Mouse (Mus musculus): Measurements from ENCODE around the gene Tfap2c. TPM values are rescaled to one million over a fixed set of nuclear protein-coding genes. Genes with fewer than 3 reads are reported as not detected.
A peak's percentile ranks its signal among the peaks of the same experiment; 100 is the strongest.

The Tfap2c gene
- polyA plus RNA-seq, 1 experiment = 0.11 TPM

- H3K4me1 ChIP-seq (ENCODE audit: control insufficient read depth, insufficient read depth, low read length) = peaks cover 5% of the 10 kb centered on the region
- no peaks in the 10 kb centered on the region for H3K36me3 ChIP-seq (ENCODE audit: control insufficient read depth, insufficient read depth, low read length)
- H3K27me3 ChIP-seq (ENCODE audit: control insufficient read depth, insufficient read depth, low read length) = no peaks in the 10 kb centered on the region
- TF ChIP-seq POLR2A (IDR thresholded peaks at IDR 0.05; ENCODE audit: control insufficient read depth, low read depth, low read length) (no peak), CTCF (IDR thresholded peaks at IDR 0.05; ENCODE audit: control insufficient read depth, insufficient read depth, insufficient replicate concordance, low read depth, low read length) (no peak)
- H3K4me3 ChIP-seq (ENCODE audit: control insufficient read depth, low read depth, low read length) = no peak overlapping the region
- no peak overlapping the region for H3K27ac ChIP-seq (ENCODE audit: control insufficient read depth, insufficient read depth, low read depth, low read length)
These were observed 44.9 kb downstream of the Tfap2c start for GRCm38 (mm10) chr2:172594326-172594725.

GRCm38 (mm10) chr2:172597056-172597455, 47.7 kb downstream of the Tfap2c start:
- no peak overlapping the region for H3K4me3 ChIP-seq (ENCODE audit: control insufficient read depth, low read depth, low read length)
- H3K36me3 ChIP-seq (ENCODE audit: control insufficient read depth, insufficient read depth, low read length) = no peaks in the 10 kb centered on the region
- H3K27ac ChIP-seq (ENCODE audit: control insufficient read depth, insufficient read depth, low read depth, low read length) = no peak overlapping the region
- no peak for TF ChIP-seq CTCF (IDR thresholded peaks at IDR 0.05; ENCODE audit: control insufficient read depth, insufficient read depth, insufficient replicate concordance, low read depth, low read length)
- TF ChIP-seq POLR2A (IDR thresholded peaks at IDR 0.05; ENCODE audit: control insufficient read depth, low read depth, low read length) = no peak
- no peaks in the 10 kb centered on the region for H3K4me1 ChIP-seq (ENCODE audit: control insufficient read depth, insufficient read depth, low read length)
- no peaks in the 10 kb centered on the region for H3K27me3 ChIP-seq (ENCODE audit: control insufficient read depth, insufficient read depth, low read length)

GRCm38 (mm10) chr2:172597881-172598280, 48.5 kb downstream of the Tfap2c start:
- no peaks in the 10 kb centered on the region for H3K4me1 ChIP-seq (ENCODE audit: control insufficient read depth, insufficient read depth, low read length)
- no peak overlapping the region for H3K4me3 ChIP-seq (ENCODE audit: control insufficient read depth, low read depth, low read length)
- TF ChIP-seq POLR2A (IDR thresholded peaks at IDR 0.05; ENCODE audit: control insufficient read depth, low read depth, low read length) (no peak), CTCF (IDR thresholded peaks at IDR 0.05; ENCODE audit: control insufficient read depth, insufficient read depth, insufficient replicate concordance, low read depth, low read length) (no peak)
- no peaks in the 10 kb centered on the region for H3K36me3 ChIP-seq (ENCODE audit: control insufficient read depth, insufficient read depth, low read length)
- H3K27me3 ChIP-seq (ENCODE audit: control insufficient read depth, insufficient read depth, low read length) = no peaks in the 10 kb centered on the region
- H3K27ac ChIP-seq (ENCODE audit: control insufficient read depth, insufficient read depth, low read depth, low read length) = no peak overlapping the region

- Histone ChIP-seq H3K4me3 (ENCODE audit: control insufficient read depth, low read depth, low read length) (no peak overlapping the region), H3K27me3 (ENCODE audit: control insufficient read depth, insufficient read depth, low read length) (no peaks in the 10 kb centered on the region), H3K27ac (ENCODE audit: control insufficient read depth, insufficient read depth, low read depth, low read length) (no peak overlapping the region), H3K4me1 (ENCODE audit: control insufficient read depth, insufficient read depth, low read length) (peaks cover 4% of the 10 kb centered on the region), H3K36me3 (ENCODE audit: control insufficient read depth, insufficient read depth, low read length) (no peaks in the 10 kb centered on the region)
- TF ChIP-seq POLR2A (IDR thresholded peaks at IDR 0.05; ENCODE audit: control insufficient read depth, low read depth, low read length) (no peak), CTCF (IDR thresholded peaks at IDR 0.05; ENCODE audit: control insufficient read depth, insufficient read depth, insufficient replicate concordance, low read depth, low read length) (no peak)
These were observed 55.2 kb downstream of the Tfap2c start for GRCm38 (mm10) chr2:172604625-172605024.

GRCm38 (mm10) chr2:172605642-172606041, 56.2 kb downstream of the Tfap2c start:
- no peaks in the 10 kb centered on the region for H3K36me3 ChIP-seq (ENCODE audit: control insufficient read depth, insufficient read depth, low read length)
- H3K27me3 ChIP-seq (ENCODE audit: control insufficient read depth, insufficient read depth, low read length) = no peaks in the 10 kb centered on the region
- H3K4me3 ChIP-seq (ENCODE audit: control insufficient read depth, low read depth, low read length) = no peak overlapping the region
- TF ChIP-seq CTCF (IDR thresholded peaks at IDR 0.05; ENCODE audit: control insufficient read depth, insufficient read depth, insufficient replicate concordance, low read depth, low read length) = no peak
- H3K4me1 ChIP-seq (ENCODE audit: control insufficient read depth, insufficient read depth, low read length) = peaks cover 4% of the 10 kb centered on the region
- no peak overlapping the region for H3K27ac ChIP-seq (ENCODE audit: control insufficient read depth, insufficient read depth, low read depth, low read length)

- Histone ChIP-seq H3K4me3 (ENCODE audit: control insufficient read depth, low read depth, low read length) (peak overlapping the region; percentile 77), H3K27ac (ENCODE audit: control insufficient read depth, insufficient read depth, low read depth, low read length) (no peak overlapping the region), H3K36me3 (ENCODE audit: control insufficient read depth, insufficient read depth, low read length) (no peaks in the 10 kb centered on the region), H3K4me1 (ENCODE audit: control insufficient read depth, insufficient read depth, low read length) (peaks cover 4% of the 10 kb centered on the region), H3K27me3 (ENCODE audit: control insufficient read depth, insufficient read depth, low read length) (no peaks in the 10 kb centered on the region)
- no peak for TF ChIP-seq CTCF (IDR thresholded peaks at IDR 0.05; ENCODE audit: control insufficient read depth, insufficient read depth, insufficient replicate concordance, low read depth, low read length)
- TF ChIP-seq POLR2A (IDR thresholded peaks at IDR 0.05; ENCODE audit: control insufficient read depth, low read depth, low read length) = no peak
These were observed 58.3 kb downstream of the Tfap2c start for GRCm38 (mm10) chr2:172607710-172608109.

Other genes starting within 250 kb of the Tfap2c start
- 6.8 and 7.9 TPM in 2 replicates for gene Fam210b, start 204.0 kb upstream of the Tfap2c start, polyA plus RNA-seq (2012; rRNA removed)
- gene Aurka, start 179.1 kb upstream of the Tfap2c start, polyA plus RNA-seq (2012; rRNA removed) = 74.5 and 87.6 TPM in 2 replicates
- 158 and 175 TPM in 2 replicates for gene Cstf1, start 178.9 kb upstream of the Tfap2c start, polyA plus RNA-seq (2012; rRNA removed)
- 0.26 and 0.31 TPM in 2 replicates for gene Cass4, start 155.8 kb upstream of the Tfap2c start, polyA plus RNA-seq (2012; rRNA removed)
- 21.9 and 22.3 TPM in 2 replicates for gene Rtf2, start 109.0 kb upstream of the Tfap2c start, polyA plus RNA-seq (2012; rRNA removed)
- 0.07 and 0.11 TPM in 2 replicates for gene Gcnt7, start 91.0 kb upstream of the Tfap2c start, polyA plus RNA-seq (2012; rRNA removed)
- gene Fam209, start 77.1 kb upstream of the Tfap2c start, polyA plus RNA-seq (2012; rRNA removed) = 376 and 416 TPM in 2 replicates